Mouse (Mus musculus): ENCODE data around the gene Iqcc.
A peak's percentile ranks its signal among the peaks of the same experiment; 100 is the strongest.

Iqcc gene

DNA sequence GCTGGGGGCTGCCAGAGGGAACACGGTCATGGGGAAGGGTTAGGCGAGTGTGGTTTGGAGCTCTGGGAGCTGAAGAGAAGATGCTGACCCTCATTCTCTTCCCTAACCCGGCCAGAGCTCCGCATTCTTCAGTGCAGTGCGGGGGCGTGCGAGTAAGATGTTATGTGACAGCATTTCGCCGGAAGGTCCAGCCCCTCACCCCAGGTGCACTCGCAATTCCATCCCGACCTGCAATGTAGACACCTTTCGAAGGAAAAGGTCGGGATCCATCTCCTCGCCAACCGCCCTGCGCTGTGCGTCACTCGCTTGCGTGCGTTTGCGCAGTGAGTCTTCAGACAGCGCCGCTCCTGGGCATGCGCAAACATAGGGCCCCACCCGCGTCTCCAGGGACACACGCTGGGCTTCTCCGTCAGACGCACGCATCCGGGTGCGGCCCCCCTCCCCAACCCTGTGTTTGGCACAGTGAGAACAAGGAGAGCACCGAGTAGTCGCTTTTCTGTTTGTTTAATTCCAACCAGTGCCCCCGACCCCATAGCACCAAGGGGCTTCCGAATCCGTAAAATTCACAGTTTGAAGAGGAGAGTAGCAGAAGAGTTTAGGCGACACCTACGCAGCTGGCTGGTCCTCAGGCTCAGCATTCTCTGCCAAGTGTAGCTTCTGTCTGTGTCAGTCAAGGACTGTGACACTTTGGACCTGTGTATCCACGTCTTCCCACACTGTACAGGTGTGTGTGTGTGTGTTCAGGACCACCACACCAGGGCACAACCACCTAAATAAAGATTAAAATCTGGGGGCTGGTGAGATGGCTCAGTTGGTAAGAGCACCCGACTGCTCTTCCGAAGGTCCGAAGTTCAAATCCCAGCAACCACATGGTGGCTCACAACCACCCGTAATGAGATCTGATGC lies at the start of gene Iqcc:
Iqcc (minus strand) TSS at position 314 of the 906 bp plus-strand sequence.
- peak; percentile 89 to 95 for DNase-seq (ENCODE audit: low spot score in 2 of 2)

DNA sequence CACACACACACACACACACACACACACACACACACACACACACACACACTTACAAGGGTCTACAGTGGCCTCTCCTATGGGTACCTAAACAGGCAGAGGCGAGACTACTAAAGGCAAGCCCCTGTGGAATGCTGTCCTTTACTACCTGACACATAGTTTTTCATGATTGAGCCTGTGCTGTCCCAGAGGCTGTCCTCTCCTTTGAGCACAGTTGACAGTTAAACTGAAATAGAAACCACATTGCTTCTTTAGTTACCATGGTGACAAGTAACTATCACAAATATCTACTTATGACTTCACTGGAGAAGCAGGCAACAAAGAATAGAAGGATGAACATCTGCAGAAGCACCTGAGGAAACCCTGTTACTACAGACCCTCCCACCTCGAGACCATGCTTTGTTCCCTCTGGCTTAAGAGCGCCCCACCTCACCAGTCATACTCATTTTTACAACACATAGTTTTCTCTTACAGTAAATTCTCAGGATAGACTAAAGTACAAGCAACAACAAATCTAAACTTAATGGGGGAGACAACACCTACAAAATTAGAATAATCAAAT lies 43.4 kb upstream of the Iqcc start:
- DNase-seq (ENCODE audit: low spot score in 2 of 2), result no peak

GRCm38 (mm10) chr4:129661584-129661983 lies 42.7 kb upstream of the Iqcc start:
- DNase-seq (ENCODE audit: low spot score in 2 of 2), result no peak

DNA sequence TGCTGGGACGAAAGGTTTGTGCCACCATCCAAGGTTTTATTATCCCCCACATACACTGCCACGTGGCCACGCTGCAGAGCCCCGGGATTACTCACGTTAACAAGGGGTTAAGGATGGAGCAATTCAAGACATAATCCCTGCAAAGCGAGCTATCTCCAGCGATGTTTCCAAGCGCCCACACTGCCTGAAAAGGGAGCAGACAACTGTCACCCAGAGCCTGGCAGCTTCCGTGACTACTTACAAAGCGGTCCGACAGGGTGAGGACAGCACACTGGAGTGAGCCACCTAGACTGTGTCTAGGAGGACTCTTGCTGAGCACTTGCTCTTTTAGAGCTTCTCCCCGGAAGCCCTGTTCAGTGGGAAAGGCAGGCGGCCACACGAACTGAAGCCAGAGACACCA lies 35.9 kb upstream of the Iqcc start:
- no peak for DNase-seq (ENCODE audit: low spot score in 2 of 2)

DNA sequence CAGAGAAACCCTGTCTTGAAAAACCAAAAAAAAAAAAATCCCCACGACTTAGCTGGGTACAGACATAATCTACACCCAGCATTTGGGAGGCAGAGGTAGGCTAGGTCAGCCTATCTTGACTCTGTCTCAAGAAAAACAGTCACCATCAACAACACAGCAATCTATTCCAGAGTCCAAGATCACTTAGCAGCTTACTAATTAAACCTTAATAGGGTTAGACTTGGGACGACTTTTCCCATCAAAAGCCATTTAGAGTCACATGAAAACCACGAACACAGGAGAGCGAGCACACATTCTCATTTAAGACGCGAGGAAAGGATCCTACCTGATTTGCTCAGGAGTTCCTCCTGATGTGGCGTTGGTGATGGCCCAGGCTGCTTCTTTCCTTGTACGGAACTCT lies 31.5 kb upstream of the Iqcc start:
- DNase-seq (ENCODE audit: low spot score in 2 of 2), result no peak

- no peak for DNase-seq (ENCODE audit: low spot score in 2 of 2)
Measured at GRCm38 (mm10) chr4:129648656-129649055, 29.8 kb upstream of the Iqcc start.

- no peak for DNase-seq (ENCODE audit: low spot score in 2 of 2)
Measured at GRCm38 (mm10) chr4:129645204-129645603, 26.3 kb upstream of the Iqcc start.

DNA sequence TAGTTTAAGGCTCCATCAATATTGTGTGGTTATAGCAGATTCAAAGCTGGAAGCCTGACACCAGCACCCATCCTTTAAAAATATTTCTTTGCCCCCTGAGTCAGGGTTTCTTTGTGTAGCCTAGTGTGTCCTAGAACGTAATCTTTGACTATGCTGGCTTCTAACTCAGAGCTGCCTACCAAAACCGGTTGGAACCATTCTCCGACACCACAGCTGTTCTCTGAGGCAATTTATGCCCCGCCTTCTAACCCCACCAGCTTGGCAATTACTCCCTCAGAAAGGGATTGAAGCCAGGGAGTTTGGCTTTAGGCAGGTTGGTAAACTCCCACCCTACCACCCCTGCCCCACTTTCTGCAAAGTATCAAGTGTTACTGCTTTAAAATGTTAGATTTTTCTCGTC lies 22.9 kb upstream of the Iqcc start:
- DNase-seq (ENCODE audit: low spot score in 2 of 2), result no peak

DNA sequence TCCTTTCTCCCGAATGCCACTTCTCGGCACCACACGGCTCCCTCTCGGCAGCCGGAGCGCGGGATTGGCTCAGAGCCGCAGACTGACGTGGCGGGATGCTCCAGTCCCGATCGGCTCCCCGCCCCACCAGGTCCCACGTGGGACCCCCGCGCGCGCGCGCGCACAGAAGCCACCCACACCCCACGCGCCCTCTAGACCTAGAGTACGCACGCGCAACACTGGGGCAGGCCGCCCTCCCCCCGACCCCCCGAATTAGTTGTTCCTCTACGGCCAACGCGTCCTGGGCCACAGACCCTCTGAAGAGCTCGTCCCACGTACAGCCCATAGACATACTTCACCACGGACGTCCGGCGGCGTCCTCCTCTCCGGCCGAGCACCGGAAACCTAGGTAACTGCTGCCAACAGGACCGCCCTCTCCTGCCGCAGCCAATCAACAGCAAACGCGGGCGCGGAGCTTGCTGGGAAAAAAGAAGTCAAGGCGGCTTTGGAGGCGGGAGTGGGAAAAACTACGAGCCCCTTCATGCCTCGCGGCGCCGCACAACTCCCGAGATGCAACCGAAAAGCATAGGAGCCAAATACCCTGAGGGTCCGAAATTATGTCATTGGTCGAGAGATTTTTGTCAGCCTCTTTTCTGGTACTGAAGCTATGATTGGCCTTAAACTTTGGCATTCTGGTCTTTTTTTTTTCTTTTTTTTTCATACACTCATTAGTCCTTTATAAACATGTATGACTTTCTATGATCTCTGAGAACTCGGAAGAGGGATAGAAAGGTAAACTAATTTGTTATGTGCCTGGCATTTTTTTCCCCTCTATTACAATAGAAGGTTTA lies 22.0 kb upstream of the Iqcc start, which contains the start of gene Txlna:
Txlna (minus strand) TSS at position 428 of the 830 bp plus-strand sequence.
- peak; percentile 91 to 93 for DNase-seq (ENCODE audit: low spot score in 2 of 2)

DNA sequence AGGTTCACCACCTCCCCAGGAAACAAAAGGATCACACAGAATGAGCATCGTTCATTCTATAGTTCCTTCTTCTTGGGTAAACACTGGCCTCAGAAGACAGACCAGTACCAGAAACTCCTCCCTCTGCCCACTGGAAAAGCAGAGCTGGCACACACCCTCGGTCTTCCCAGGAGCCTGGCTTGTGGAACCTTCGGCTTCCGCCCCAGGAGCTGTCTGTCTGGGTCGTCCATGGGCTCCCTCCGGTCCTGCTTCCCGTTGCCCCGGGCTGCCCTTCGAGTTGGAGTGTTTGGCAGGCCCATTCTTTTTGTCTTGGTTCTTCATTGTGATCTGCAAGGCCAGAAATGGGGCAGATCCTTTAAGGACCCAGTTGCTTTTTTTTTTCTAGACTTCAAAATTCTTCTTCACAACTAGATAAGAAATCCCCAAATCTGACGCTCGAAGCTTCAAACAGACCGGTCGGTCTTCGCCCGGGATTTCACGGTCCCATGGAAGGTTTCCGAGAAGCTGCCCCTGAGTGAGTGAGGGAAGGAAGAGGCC lies 21.3 kb upstream of the Iqcc start:
- DNase-seq (ENCODE audit: low spot score in 2 of 2), result no peak

DNA sequence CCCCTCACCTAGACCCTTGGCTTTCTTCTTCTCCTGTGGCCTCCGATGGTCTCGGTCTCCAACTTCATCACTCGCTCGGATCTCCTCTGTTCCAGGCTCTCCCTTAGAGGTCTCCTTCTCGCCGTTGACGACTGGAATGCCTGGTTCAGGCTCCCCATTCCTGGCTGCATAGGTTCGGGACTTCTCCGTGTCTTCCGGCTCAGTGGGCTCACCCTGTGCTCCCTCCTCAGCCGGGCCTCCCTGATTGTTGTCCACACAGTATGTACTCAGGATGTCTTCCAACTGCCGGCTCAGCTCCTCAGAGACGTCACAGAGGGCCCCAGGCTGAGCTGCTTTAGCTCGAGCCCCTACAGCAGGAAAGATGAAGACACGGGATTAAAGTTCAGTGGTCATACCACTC lies 20.3 kb upstream of the Iqcc start:
- DNase-seq (ENCODE audit: low spot score in 2 of 2), result no peak

DNA sequence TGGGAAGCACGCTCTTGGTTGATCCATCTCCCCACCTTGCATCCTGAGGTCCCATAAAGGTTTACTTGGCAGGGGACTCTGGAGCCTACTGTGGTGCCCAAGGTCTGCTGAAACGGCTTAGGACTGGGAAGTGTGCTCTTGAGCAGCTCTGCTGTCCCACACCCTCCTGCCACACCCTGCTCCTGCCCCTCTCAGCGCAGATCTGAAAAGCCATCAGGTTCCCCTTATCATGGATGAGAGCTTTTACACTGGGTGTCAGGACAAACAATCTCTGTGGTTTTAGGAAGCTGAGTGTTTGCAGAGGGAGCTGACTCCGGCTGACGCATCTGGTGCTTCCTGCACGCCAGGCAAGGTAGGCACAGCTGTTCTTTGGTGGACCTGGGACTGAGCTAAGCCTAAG lies 15.0 kb upstream of the Iqcc start:
- no peak for DNase-seq (ENCODE audit: low spot score in 2 of 2)

DNA sequence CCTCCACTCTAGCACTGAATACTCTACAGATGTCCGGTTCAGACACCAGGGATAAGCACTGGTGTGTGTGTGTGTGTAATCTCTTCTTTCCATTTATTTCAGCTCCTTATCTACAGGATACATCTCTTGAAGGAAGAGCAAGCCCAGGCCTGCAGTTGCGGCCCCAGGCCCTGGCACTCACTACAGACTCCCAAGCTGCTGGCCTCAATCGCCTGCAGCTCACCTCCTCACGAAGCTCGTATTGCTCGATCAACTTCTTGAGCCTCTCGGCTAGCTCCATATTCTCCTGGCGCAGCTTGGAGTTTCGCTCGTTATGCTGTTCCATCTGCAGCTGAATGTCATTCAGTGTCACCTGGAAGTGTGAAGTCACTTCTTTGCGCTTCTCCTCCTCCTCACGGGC lies 13.0 kb upstream of the Iqcc start:
- DNase-seq (ENCODE audit: low spot score in 2 of 2), result no peak

DNA sequence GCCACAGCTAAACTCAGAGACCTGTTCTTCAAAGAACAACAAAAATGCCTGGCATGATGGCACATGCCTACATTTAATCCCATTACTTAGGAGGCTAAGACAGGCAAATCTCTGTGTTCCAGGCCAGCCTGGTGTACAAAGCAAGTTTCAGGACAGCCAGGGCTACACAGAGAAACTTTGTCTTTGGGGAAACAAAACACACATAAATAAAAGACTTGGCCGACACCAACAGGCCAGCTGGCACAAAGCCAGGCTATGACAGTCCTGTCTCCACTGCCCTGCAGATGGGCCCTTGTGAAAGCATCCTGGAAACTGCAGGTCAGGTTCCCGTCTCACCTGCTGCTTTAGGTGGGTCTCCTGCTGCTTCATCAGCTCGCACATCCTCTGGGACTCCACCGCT lies 12.0 kb upstream of the Iqcc start:
- DNase-seq (ENCODE audit: low spot score in 2 of 2), result no peak

GRCm38 (mm10) chr4:129626035-129626434 lies 7.1 kb upstream of the Iqcc start:
- DNase-seq (ENCODE audit: low spot score in 2 of 2), result no peak

DNA sequence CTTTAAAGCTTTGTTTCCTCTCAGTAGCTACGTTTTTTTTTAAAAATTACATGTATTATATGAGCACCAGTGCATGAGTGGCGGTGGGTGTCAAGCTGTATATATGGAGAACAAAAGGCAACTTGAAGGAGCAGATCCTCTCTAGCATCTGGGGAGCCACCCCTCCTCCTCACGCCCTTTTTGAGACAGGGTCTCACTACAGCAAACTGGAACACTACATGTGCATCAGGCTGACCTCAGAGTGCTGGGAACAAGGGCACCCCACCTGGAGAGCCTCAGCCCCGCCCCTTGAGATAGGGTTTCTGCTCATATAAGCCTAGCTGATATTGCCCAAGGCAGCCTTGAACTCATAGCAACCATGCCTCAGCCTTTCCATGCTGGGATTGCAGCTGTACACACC lies 6.6 kb upstream of the Iqcc start:
- no peak for DNase-seq (ENCODE audit: low spot score in 2 of 2)

DNA sequence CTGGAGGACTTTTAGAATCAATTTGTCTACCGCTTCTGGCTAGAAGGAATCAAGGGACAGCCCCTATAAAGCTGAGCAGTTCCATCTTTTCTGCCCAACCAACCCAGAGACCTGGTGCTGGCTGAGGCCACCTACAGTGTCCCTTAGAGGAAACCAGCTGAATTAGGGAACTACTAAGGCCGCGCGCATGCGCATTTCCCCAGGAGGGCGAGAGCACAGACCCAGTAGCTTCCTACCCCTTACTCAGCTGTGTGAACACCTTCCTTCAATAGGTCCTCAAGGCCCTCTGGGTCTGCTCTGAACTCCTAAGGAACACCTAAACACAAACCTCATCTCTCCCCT lies 6.1 kb upstream of the Iqcc start:
- DNase-seq (ENCODE audit: low spot score in 2 of 2), result peak; percentile 30 to 73

DNA sequence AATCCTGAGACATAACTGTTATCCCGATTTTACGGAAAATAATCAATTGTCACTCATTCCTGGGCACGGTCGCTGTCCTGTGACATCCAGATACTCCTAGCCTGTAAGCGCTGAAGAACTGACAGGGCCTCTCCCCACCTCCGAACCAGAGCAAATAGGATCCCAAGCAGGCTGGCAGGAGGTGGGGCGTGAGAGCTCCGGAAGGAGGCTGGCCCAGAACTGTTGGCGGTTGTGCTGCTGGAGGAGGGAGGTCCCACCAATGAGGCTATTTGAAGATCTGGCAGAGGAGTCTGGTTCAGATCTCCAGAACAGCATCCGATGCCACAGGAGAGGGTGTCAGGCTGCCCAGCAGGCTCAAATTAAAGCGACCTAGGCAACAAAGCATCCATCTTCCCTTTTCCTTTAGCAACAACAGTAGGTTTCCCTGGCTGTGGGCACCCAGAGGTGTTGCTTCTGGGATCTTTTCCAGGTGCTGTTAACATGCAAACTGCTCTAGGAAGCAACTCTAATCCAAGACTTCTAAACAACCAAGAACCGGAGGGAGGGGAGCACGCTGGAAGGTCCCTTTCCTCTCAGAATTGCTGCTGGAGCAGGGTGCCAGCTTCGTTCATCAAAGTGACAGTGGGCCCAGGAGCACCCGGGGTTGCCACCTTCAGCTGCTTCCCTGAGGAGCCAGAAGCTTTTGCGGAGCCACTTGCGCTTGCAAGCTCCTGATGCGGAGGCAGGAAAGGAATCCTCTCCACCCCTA lies 5.6 kb upstream of the Iqcc start:
- peak; percentile 82 to 83 for DNase-seq (ENCODE audit: low spot score in 2 of 2)

DNA sequence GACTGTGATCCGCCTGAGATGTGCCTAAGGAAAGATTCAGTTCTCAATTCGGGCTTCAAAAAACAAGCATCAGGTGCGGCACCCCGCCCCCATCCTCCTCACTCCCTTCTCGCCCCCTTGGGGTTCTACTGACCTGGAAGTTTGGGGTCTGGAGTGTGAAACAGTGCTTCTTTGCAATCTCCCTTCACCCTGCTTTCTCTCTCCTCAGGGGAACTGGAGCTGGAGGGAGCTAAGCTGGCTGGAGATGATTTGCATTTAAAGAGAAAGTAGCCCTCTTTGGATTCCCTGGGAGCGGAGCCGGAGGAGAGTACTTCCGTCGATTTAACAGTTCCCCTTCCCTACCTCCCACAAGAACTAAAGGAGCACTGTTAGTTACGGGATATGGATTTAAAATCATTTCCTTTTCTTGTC lies 4.8 kb upstream of the Iqcc start, which contains the start of gene Ccdc28b:
Ccdc28b (minus strand) TSS at position 267 of the 411 bp plus-strand sequence.
- DNase-seq (ENCODE audit: low spot score in 2 of 2), result no peak

DNA sequence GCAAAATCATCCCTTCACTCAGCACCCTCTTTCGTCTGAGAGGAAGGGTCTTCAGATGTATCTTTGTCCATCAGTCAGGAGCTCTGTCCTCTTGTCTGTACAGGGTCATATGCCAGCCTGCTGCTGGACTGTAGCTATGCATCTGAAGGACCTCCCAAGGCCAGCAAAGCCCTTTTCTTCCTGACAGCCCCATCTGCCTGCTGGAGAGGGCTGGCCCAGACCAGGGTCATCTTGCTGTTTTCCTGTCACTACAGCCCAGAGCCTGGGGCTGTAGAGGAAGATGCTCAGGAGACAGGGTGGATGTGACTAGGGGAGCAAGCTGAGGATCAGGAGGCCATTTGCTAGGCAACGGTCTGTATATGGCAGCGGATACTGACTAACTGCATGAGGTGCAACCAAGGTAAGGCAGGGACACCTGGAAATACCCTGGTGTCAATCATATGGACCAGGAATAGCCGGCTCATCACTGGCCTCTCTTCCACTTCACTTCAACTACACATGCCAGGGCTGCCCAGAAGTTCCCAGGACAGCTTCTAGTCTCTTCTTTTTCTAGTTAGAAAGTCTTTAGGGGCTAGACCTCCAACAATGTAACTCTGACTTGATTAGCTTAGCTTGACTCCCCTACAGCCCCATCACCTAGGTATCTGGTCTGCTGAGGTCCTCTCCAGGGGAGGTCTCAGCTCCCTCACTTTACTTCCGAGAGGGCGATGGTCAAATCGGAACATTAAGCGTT lies 4.1 kb upstream of the Iqcc start:
- no peak for DNase-seq (ENCODE audit: low spot score in 2 of 2)
